Mouse (Mus musculus) midbrain, embryonic 15.5 days (tissue): ENCODE measurements around the gene Hdgf. TPM values are rescaled to one million over a fixed set of nuclear protein-coding genes. Genes with fewer than 3 reads are reported as not detected.
A peak's percentile ranks its signal among the peaks of the same experiment; 100 is the strongest.

Experiments used
- ATAC-seq: fragments of 200-750 bp; cut with Nextera tagmentation; replicated peaks from 2 replicates; pipeline ENCODE4 v1.8.0; 2017; ENCODE audit warnings: moderate TSS enrichment
- H3K27ac ChIP-seq: fragments of 300-500 bp; sonication (generic); 2 replicates; pipeline ENCODE4 v1.5.1; 2015; ENCODE audit warnings: mild to moderate bottlenecking, inconsistent platforms
- H3K27me3 ChIP-seq: fragments of 300-500 bp; sonication (generic); replicated peaks from 2 replicates; pipeline ENCODE4 v1.6.1; 2015; ENCODE audit warnings: inconsistent platforms
- H3K36me3 ChIP-seq: fragments of 300-500 bp; sonication (generic); replicated peaks from 2 replicates; pipeline ENCODE4 v1.6.1; 2015; ENCODE audit warnings: inconsistent platforms
- H3K4me1 ChIP-seq: fragments of 300-500 bp; sonication (generic); 2 replicates; pipeline ENCODE4 v1.6.1; 2015; ENCODE audit warnings: inconsistent platforms
- H3K4me2 ChIP-seq: fragments of 300-500 bp; sonication (generic); 2 replicates; pipeline ENCODE4 v1.6.1; 2015; ENCODE audit warnings: inconsistent platforms, mild to moderate bottlenecking, moderate library complexity
- H3K4me3 ChIP-seq: fragments of 300-500 bp; sonication (generic); 2 replicates; pipeline ENCODE4 v1.5.1; 2015; ENCODE audit warnings: mild to moderate bottlenecking, inconsistent platforms
- H3K9ac ChIP-seq: fragments of 300-500 bp; sonication (generic); 2 replicates; pipeline ENCODE4 v1.6.1; 2015; ENCODE audit warnings: mild to moderate bottlenecking, inconsistent platforms
- H3K9me3 ChIP-seq: fragments of 300-500 bp; sonication (generic); 2 replicates; pipeline ENCODE4 v1.6.1; 2016; ENCODE audit warnings: inconsistent platforms
- WGBS: fragments of 180-500 bp; shearing (Covaris S2); methylation state at CpG from one replicate; pipeline ENCODE4 v1.1.7; 2015; ENCODE audit warnings: mixed read lengths; 5-methylcytosine and 5-hydroxymethylcytosine counted together
- polyA plus RNA-seq: library from polyadenylated mRNA; unstranded; fragments of >200 nt; fragmentation: Nextera tagmentation; extraction: Ambion mirVana; gene quantifications from 2 replicates; pipeline ENCODE4 v1.2.1, GENCODE M21; 2015

Gene Hdgf
- polyA plus RNA-seq, 1 experiment from 2014 or later: 173 TPM

GRCm38 (mm10) chr3:87948378-87949265, 42.5 kb downstream of the Hdgf start, which contains the start of gene Crabp2:
TSS of gene Crabp2 (plus strand) at chr3:87948666.
- H3K27ac ChIP-seq: no peak within 1 kb of the TSS
- H3K4me2 ChIP-seq: peak within 1 kb of the TSS; percentile 64
- peak within 1 kb of the TSS; percentile 38 for H3K9ac ChIP-seq
- H3K9me3 ChIP-seq: no peaks in the 10 kb centered on the region
- no peaks in the 10 kb centered on the region for H3K27me3 ChIP-seq
- peaks cover 56% of the 10 kb centered on the region for H3K4me1 ChIP-seq
- peak within 1 kb of the TSS; percentile 33 for H3K4me3 ChIP-seq
- no peaks in the 10 kb centered on the region for H3K36me3 ChIP-seq
- no peak for ATAC-seq
- WGBS: 3% methylated on average over 34 of the region's 35 CpGs

DNA sequence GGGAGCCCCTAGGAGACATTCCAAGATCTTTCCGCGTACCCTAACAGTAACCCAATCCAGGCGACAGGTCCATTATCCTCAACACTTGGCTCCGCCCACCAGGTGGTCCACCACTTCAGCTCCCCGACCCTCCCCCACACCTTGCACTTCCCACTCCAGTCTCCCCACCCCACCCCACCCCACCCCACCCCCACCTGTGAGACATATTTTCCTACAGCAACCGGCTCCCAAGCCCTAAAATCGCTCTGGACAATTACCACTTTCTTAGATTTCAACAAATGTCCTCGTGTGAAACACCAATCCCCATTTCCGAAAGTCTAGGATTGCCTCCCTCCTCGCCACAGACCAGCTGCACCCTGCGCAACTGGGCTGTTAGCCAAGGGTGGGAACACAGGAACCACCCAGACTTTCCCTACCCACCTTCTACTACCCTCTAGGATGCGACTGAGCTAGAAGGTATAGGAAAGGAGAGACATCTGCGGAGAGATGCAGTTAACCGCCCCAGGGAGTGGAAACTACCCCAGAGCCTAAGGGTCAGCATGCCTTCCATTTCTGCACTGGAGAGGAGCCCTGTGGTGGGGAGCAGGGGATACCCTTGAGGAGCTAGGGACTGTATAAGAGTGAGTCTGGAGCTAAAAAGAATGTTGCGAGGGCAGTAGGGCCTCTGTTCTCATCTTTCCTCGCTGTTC, 43.3 kb downstream of the Hdgf start:
- Histone ChIP-seq H3K9me3 (no peaks in the 10 kb centered on the region), H3K4me3 (peak overlapping the region; percentile 33), H3K27me3 (no peaks in the 10 kb centered on the region), H3K36me3 (no peaks in the 10 kb centered on the region), H3K27ac (no peak overlapping the region), H3K9ac (no peak overlapping the region), H3K4me2 (peak overlapping the region; percentile 64; the same call in 1 of the 2 replicates), H3K4me1 (peaks cover 56% of the 10 kb centered on the region)
- ATAC-seq: no peak
- 9% methylated on average over 16 of the region's 16 CpGs for WGBS

GRCm38 (mm10) chr3:87949955-87950515, 43.9 kb downstream of the Hdgf start:
- no peak for ATAC-seq
- peak overlapping the region; percentile 64; the same call in 1 of the 2 replicates for H3K4me2 ChIP-seq
- no peaks in the 10 kb centered on the region for H3K27me3 ChIP-seq
- no peaks in the 10 kb centered on the region for H3K36me3 ChIP-seq
- H3K27ac ChIP-seq: no peak overlapping the region
- no peaks in the 10 kb centered on the region for H3K9me3 ChIP-seq
- H3K4me3 ChIP-seq: peak overlapping the region; percentile 12; the same call in 1 of the 2 replicates
- H3K9ac ChIP-seq: no peak overlapping the region
- 11% methylated on average over 13 of the region's 13 CpGs for whole genome bisulfite sequencing
- peaks cover 52% of the 10 kb centered on the region for H3K4me1 ChIP-seq

DNA sequence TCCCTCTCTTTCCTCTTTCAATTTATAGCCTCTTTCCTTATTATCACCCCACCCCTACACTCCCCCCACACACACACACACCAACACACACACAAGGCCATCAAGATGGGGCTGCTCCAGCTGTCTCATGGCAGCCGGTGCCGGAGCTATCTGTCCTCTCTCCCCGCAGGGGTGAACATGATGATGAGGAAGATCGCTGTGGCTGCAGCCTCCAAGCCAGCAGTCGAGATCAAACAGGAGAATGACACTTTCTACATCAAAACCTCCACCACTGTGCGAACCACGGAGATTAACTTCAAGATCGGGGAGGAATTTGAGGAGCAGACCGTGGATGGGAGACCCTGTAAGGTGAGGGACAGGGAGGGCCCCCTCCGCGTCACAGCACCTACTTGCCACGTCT, 45.8 kb downstream of the Hdgf start:
- H3K9ac ChIP-seq: no peak overlapping the region
- H3K4me3 ChIP-seq: peak overlapping the region; percentile 8; the same call in 1 of the 2 replicates
- H3K9me3 ChIP-seq: no peaks in the 10 kb centered on the region
- no peak overlapping the region; the same call in 1 of the 2 replicates for H3K27ac ChIP-seq
- H3K4me1 ChIP-seq: peaks cover 51% of the 10 kb centered on the region
- no peaks in the 10 kb centered on the region for H3K36me3 ChIP-seq
- no peak for ATAC-seq
- WGBS: 16% methylated on average over 12 of the region's 12 CpGs
- no peaks in the 10 kb centered on the region for H3K27me3 ChIP-seq
- peak overlapping the region; percentile 34 for H3K4me2 ChIP-seq

GRCm38 (mm10) chr3:87952440-87952839, 46.3 kb downstream of the Hdgf start:
- Histone ChIP-seq H3K4me3 (peak overlapping the region; percentile 8; the same call in 1 of the 2 replicates), H3K27ac (no peak overlapping the region; the same call in 1 of the 2 replicates), H3K36me3 (no peaks in the 10 kb centered on the region), H3K9ac (no peak overlapping the region), H3K4me2 (peak overlapping the region; percentile 34), H3K4me1 (peaks cover 46% of the 10 kb centered on the region), H3K9me3 (no peaks in the 10 kb centered on the region), H3K27me3 (no peaks in the 10 kb centered on the region)
- WGBS: 2% methylated on average over 5 of the region's 5 CpGs
- peak; percentile 53; the same call in 1 of the 2 replicates for ATAC-seq

DNA sequence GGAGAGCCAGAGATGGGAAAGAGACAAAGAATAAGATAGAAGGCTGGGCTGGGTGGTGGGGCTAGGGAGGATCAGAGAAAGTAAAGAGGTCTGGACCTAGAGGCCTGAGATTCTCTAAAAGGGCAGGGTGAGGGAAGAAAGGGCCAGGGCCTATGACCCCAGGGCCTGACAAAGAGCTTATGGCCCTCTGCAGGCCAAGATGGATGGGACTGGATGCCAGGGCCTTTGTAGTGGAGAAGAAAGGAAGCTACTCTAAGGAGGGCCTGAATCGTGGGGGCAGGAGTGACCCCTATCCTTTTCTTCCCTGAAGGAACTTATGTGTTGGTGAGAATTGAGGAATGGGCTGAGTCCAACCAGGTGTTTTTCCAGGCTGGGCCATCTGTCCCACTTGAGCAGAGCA, 51.9 kb downstream of the Hdgf start:
- H3K9me3 ChIP-seq: no peaks in the 10 kb centered on the region
- no peak overlapping the region for H3K4me3 ChIP-seq
- no peak overlapping the region for H3K4me2 ChIP-seq
- no peaks in the 10 kb centered on the region for H3K36me3 ChIP-seq
- H3K27ac ChIP-seq: no peak overlapping the region
- no peak for ATAC-seq
- H3K4me1 ChIP-seq: peaks cover 14% of the 10 kb centered on the region
- 14% methylated on average over 1 of the region's 1 CpGs for WGBS
- no peaks in the 10 kb centered on the region for H3K27me3 ChIP-seq
- H3K9ac ChIP-seq: no peak overlapping the region

DNA sequence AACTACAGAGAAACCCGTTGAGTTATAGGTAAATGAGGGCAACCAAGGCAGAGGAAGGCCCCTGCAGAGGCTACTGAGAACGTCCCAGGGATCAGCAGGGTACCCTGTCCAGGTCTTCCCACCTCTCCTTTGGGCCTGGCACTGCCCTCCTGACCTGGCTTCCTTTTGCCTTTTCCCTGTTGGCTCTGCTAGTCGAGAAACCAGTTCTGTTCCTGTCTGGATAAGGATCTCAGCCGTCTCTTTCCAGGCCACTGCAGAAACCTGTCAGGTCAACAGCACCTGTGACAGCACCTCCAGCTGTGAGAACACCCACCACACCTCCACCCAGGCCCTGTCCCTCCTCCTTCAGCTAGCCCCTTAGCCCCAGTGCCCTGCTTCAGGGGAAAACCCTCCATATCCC, 52.4 kb downstream of the Hdgf start:
- Histone ChIP-seq H3K27ac (no peak overlapping the region), H3K9me3 (no peaks in the 10 kb centered on the region), H3K27me3 (no peaks in the 10 kb centered on the region), H3K36me3 (no peaks in the 10 kb centered on the region), H3K4me1 (peaks cover 14% of the 10 kb centered on the region), H3K4me2 (no peak overlapping the region), H3K9ac (no peak overlapping the region), H3K4me3 (no peak overlapping the region)
- WGBS: 27% methylated on average over 4 of the region's 4 CpGs
- no peak for ATAC-seq

GRCm38 (mm10) chr3:87958967-87959366, 52.8 kb downstream of the Hdgf start:
- H3K9ac ChIP-seq: no peak overlapping the region
- no peak overlapping the region for H3K4me2 ChIP-seq
- no peak overlapping the region for H3K4me3 ChIP-seq
- no peaks in the 10 kb centered on the region for H3K36me3 ChIP-seq
- peaks cover 14% of the 10 kb centered on the region for H3K4me1 ChIP-seq
- H3K9me3 ChIP-seq: no peaks in the 10 kb centered on the region
- no peak for ATAC-seq
- no peak overlapping the region for H3K27ac ChIP-seq
- no peaks in the 10 kb centered on the region for H3K27me3 ChIP-seq
- 24% methylated on average over 1 of the region's 1 CpGs for WGBS

- no peaks in the 10 kb centered on the region for H3K9me3 ChIP-seq
- no peak overlapping the region for H3K4me3 ChIP-seq
- ATAC-seq: no peak
- H3K27ac ChIP-seq: no peak overlapping the region
- H3K27me3 ChIP-seq: no peaks in the 10 kb centered on the region
- WGBS: 75% methylated on average over 7 of the region's 7 CpGs
- H3K4me1 ChIP-seq: peaks cover 14% of the 10 kb centered on the region
- no peak overlapping the region for H3K9ac ChIP-seq
- no peak overlapping the region for H3K4me2 ChIP-seq
- H3K36me3 ChIP-seq: no peaks in the 10 kb centered on the region
Measured at GRCm38 (mm10) chr3:87959371-87959770, 53.2 kb downstream of the Hdgf start.

GRCm38 (mm10) chr3:87960191-87960585, 54.1 kb downstream of the Hdgf start:
- H3K4me2 ChIP-seq: peak overlapping the region; percentile 78
- no peaks in the 10 kb centered on the region for H3K27me3 ChIP-seq
- no peaks in the 10 kb centered on the region for H3K36me3 ChIP-seq
- H3K9ac ChIP-seq: peak overlapping the region; percentile 56; the same call in 1 of the 2 replicates
- H3K9me3 ChIP-seq: no peaks in the 10 kb centered on the region
- H3K4me3 ChIP-seq: peak overlapping the region; percentile 46
- WGBS: 5% methylated on average over 10 of the region's 10 CpGs
- no peak for ATAC-seq
- H3K27ac ChIP-seq: peak overlapping the region; percentile 87
- peaks cover 14% of the 10 kb centered on the region for H3K4me1 ChIP-seq

GRCm38 (mm10) chr3:87960586-87961191, 54.6 kb downstream of the Hdgf start:
- Histone ChIP-seq H3K27me3 (no peaks in the 10 kb centered on the region), H3K4me2 (peak overlapping the region; percentile 78), H3K4me1 (peaks cover 14% of the 10 kb centered on the region), H3K27ac (peak overlapping the region; percentile 87), H3K36me3 (no peaks in the 10 kb centered on the region), H3K9me3 (no peaks in the 10 kb centered on the region), H3K9ac (peak overlapping the region; percentile 56), H3K4me3 (peak overlapping the region; percentile 46)
- peak; percentile 97 for ATAC-seq
- WGBS: under 1% methylated on average over 27 of the region's 27 CpGs
